Mouse (Mus musculus): Measurements from ENCODE around the gene Zfp609. TPM values are rescaled to one million over a fixed set of nuclear protein-coding genes. Genes with fewer than 3 reads are reported as not detected.
A peak's percentile ranks its signal among the peaks of the same experiment; 100 is the strongest.

The Zfp609 gene
- 6.4 and 6.5 TPM in 2 replicates for polyA plus RNA-seq (2015; fragmentation: Nextera tagmentation; extraction: Ambion mirVana)

DNA sequence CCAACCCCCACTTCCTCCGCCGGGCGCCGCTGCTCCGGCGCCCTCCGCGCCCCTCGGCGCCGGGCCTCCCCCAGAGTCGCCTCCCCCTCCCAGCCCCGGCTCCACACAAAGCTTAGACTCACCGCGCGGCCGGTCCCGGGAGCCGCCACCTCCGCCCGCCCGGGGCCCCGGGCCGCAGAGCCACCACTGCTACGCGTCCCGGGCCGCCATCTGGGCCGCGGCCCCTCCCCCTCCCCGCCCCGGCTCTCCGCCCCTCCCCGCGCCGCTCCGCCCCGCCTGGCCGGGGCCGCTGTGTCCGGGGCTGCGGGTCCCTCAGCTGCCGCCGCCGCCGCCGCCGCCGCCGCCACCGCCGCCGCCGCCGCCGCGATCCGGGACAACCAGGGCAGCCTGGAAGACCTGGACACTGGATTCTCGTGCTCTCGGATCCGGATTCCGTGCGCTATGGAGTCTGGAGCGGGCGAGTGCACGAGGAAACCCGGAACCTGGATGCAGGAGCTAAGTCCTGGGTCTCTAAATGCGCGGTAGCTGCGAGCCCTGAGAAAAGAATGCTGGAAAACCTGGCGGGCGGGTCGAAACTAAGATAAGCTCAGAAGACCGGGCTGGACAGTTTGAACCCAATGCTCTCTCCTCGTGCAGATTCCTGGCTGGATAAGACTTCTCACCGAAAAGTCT is at the start of gene Zfp609:
Gene Zfp609 (minus strand): TSS at position 221 of the 672 bp plus-strand sequence.
- Histone ChIP-seq H3K4me3 (replicated peaks) (peak within 1 kb of the TSS; percentile 88), H3K9me3 (no peaks in the 10 kb centered on the region), H3K27me3 (replicated peaks) (no peaks in the 10 kb centered on the region), H3K9ac (peak within 1 kb of the TSS; percentile 93), H3K36me3 (no peaks in the 10 kb centered on the region), H3K4me2 (peak within 1 kb of the TSS; percentile 70), H3K4me1 (peaks cover 31% of the 10 kb centered on the region), H3K27ac (peak within 1 kb of the TSS; percentile 99)
- WGBS: under 1% methylated on average over 45 of the region's 76 CpGs
- ATAC-seq (ENCODE audit: insufficient read depth, low FRiP score, low read depth): peak; percentile 83

DNA sequence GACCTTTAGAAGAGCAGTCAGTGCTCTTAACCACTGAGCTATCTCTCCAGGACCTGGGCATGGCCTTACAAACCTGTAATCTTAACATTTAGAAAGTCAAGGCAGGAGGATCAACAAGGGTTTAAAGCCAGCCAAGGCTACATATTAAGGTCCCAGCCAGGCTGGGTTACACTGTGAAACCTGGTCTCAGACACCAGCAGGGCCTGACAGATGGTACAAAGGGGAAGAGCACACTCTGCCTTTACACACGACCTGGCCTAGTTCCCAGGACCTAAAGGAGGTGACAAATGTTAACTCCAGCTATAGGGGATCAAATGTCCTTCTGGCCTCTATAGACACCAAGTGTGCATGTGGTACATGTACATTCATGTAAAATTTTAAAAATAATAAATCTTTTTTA is 32.3 kb upstream of the Zfp609 start:
- no peak overlapping the region for H3K27ac ChIP-seq
- no peaks in the 10 kb centered on the region for H3K9me3 ChIP-seq
- no peaks in the 10 kb centered on the region for H3K27me3 ChIP-seq (replicated peaks)
- no peak overlapping the region for H3K9ac ChIP-seq
- H3K4me2 ChIP-seq: no peak overlapping the region
- H3K4me1 ChIP-seq: no peaks in the 10 kb centered on the region
- H3K36me3 ChIP-seq: peaks cover 19% of the 10 kb centered on the region
- 46% methylated on average over 1 of the region's 1 CpGs for WGBS
- H3K4me3 ChIP-seq (replicated peaks): no peak overlapping the region
- no peak for ATAC-seq (ENCODE audit: insufficient read depth, low FRiP score, low read depth)

DNA sequence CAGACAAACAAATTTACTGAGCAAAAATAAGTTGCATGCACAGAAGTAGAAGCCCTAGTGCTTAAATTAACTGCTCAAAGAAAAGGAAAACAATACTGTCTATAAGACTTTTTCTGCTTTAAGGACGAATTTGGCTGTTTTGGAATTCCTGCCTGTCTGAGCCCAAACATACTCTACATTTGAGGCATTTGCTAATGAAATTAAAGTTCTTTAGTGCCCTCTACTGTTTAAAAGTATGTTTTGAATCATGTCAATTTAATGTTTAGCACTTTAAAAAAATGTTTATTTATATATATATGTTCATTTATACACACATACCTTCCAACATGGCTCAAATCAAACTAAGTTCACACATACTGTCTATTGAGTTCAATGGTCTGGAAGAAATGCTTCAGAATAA is 22.8 kb upstream of the Zfp609 start:
- H3K27ac ChIP-seq: no peak overlapping the region
- 8% methylated on average over 1 of the region's 1 CpGs for WGBS
- no peak for ATAC-seq (ENCODE audit: insufficient read depth, low FRiP score, low read depth)
- H3K9me3 ChIP-seq: no peaks in the 10 kb centered on the region
- no peak overlapping the region for H3K4me2 ChIP-seq
- no peaks in the 10 kb centered on the region for H3K4me1 ChIP-seq
- H3K4me3 ChIP-seq (replicated peaks): no peak overlapping the region
- peaks cover 10% of the 10 kb centered on the region; the same call in 1 of the 2 replicates for H3K36me3 ChIP-seq
- no peak overlapping the region for H3K9ac ChIP-seq
- no peaks in the 10 kb centered on the region for H3K27me3 ChIP-seq (replicated peaks)

DNA sequence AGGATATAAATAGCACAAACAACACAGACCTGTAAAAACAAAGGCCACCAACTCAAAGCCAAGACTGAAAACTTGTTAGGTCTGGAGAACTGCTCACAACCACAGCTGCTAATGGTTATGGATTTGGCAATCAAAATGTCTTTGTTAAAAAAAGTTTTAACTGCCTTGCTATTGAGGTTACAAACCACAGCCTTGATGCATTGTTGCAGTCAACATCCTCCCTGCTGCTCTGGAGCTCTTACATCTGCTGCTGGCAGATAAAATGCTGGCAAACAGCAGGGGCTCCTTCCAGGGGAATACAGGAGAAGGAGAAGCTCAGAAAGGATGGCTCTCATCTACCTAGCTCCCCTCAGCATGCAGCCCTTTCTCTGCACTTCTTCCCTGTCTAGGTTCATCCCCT is 20.8 kb upstream of the Zfp609 start:
- H3K36me3 ChIP-seq: peaks cover 9% of the 10 kb centered on the region; the same call in 1 of the 2 replicates
- no peak overlapping the region for H3K4me2 ChIP-seq
- peaks cover 6% of the 10 kb centered on the region; the same call in 1 of the 2 replicates for H3K4me1 ChIP-seq
- no peak overlapping the region for H3K4me3 ChIP-seq (replicated peaks)
- no peak overlapping the region for H3K9ac ChIP-seq
- H3K27ac ChIP-seq: no peak overlapping the region
- no peak for ATAC-seq (ENCODE audit: insufficient read depth, low FRiP score, low read depth)
- no peaks in the 10 kb centered on the region for H3K9me3 ChIP-seq
- H3K27me3 ChIP-seq (replicated peaks): no peaks in the 10 kb centered on the region

DNA sequence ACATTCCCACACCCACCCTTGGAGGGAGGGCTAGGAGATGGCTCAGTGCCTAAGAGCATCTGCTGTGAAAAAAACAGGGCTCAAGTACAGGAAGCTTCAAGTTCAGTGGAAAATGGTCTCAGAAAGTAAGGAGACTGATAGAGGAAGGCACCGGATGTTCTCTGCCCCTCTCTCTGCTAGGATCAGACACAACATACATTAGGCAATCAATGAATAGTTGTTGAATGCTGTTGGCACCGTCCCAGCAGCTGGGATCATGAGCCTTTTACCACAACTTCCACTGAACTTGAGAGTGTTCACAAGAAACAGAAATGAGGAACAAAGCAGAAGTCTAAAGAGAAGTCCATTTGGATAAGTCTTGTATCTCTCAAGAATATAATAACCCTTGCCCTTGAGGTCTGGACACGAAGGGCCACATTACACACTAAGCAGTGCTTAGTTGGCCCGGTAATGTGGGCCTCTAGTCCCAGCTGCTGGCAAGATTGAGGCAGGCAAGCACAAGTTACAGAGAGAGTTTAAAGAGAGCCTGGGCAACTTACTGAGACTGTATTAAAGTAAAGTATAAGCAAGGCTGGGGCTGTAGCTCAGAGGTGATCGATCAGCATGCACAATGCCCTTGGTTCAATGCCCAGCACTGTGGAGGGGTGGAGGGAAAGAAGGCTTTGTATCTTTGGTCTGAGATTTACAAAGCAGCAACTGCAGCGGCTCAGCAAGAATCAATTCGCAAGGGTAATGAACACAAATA is 17.2 kb upstream of the Zfp609 start:
- H3K9me3 ChIP-seq: no peaks in the 10 kb centered on the region
- H3K4me1 ChIP-seq: peaks cover 6% of the 10 kb centered on the region; the same call in 1 of the 2 replicates
- 0 out of 2 replicates have a peak, but pooled peaks cover 3% of the 10 kb centered on the region for H3K36me3 ChIP-seq
- H3K27ac ChIP-seq: 0 out of 2 replicates have a peak overlapping the region, but pooled peaks have one; percentile 24
- no peak overlapping the region for H3K9ac ChIP-seq
- no peak overlapping the region for H3K4me3 ChIP-seq (replicated peaks)
- no peak overlapping the region for H3K4me2 ChIP-seq
- ATAC-seq (ENCODE audit: insufficient read depth, low FRiP score, low read depth): no peak
- 74% methylated on average over 7 of the region's 7 CpGs for WGBS
- no peaks in the 10 kb centered on the region for H3K27me3 ChIP-seq (replicated peaks)

DNA sequence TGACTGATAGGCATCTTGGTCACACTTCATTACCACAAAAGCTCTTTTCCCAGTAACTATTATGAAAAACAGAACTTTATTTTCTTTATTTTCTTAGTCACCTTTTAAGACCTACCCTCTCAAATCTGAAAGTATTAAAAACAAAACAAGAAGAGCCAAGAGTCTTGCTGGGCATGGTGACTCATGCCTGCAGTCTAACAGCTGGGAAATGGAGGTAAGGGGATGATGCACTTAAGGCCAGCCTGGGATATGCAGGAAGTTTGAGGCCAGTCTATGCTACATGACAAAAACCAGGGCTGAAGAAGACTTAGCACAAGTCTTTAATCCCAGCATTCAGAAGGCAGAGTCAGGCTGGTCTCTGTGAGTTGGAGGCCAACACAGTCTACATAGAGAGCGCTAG is 12.5 kb upstream of the Zfp609 start:
- H3K27ac ChIP-seq: no peak overlapping the region
- H3K9me3 ChIP-seq: no peaks in the 10 kb centered on the region
- H3K4me2 ChIP-seq: no peak overlapping the region
- H3K4me1 ChIP-seq: peaks cover 5% of the 10 kb centered on the region; the same call in 1 of the 2 replicates
- ATAC-seq (ENCODE audit: insufficient read depth, low FRiP score, low read depth): no peak
- H3K27me3 ChIP-seq (replicated peaks): no peaks in the 10 kb centered on the region
- H3K9ac ChIP-seq: no peak overlapping the region
- WGBS: 97% methylated on average over 1 of the region's 1 CpGs
- H3K4me3 ChIP-seq (replicated peaks): no peak overlapping the region
- peaks cover 7% of the 10 kb centered on the region for H3K36me3 ChIP-seq

DNA sequence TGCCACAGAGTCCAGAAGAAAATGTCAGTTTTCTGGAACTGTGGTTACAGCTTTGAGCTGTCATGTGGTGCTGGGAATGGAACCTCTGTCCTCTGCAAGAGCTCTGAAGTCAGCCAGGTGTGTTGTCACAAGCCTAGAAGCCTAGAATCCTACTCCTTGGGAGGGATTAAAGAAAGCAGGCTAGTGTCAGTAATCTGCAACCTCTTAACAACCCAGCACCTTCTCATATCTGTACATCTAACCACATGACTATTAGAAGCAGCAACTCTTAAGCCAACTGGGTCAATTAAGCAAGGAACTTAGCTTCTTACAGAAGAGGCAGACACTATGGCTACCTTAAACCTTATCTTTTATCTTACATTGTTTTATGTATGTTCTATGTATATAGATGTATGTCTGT is 9.6 kb upstream of the Zfp609 start:
- Histone ChIP-seq H3K27me3 (replicated peaks) (no peaks in the 10 kb centered on the region), H3K4me1 (no peaks in the 10 kb centered on the region), H3K4me3 (replicated peaks) (no peak overlapping the region), H3K9ac (no peak overlapping the region), H3K36me3 (peaks cover 7% of the 10 kb centered on the region), H3K27ac (no peak overlapping the region), H3K4me2 (no peak overlapping the region), H3K9me3 (no peaks in the 10 kb centered on the region)
- ATAC-seq (ENCODE audit: insufficient read depth, low FRiP score, low read depth): no peak

DNA sequence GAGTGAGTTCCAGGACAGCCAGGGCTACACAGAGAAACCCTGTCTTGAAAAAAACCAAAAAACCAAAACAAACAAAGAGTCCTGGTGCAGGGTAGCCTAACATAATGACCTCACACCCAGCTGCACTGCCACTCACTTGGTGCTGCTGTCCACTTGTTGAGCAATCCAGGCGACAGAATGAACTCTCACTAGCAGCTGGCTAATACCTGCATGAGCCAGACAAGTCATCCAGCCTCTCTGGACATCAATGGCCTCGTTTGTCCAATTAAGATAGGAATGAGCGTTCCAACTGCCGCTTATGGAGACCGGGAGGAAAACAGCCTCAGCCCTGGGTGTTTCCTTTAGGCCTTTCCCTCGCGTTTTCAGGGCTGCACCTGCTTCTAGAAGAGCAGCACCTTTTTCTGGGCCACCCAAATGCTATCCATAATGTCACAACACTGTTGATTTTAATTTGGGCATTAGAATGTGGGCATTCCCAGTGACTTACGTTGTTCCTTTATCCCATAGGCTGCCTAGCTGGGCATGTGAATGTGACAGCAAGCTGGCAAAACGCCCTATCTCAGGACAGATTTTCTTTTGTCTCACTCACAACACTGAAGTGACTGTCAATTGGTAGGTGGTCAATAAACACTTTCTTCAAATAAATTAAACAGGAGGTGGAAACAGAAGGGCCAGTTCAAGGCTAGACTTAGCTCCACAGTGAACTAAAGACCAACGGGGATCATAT is 7.4 kb upstream of the Zfp609 start:
- Histone ChIP-seq H3K27me3 (replicated peaks) (no peaks in the 10 kb centered on the region), H3K4me1 (no peaks in the 10 kb centered on the region), H3K27ac (no peak overlapping the region), H3K4me3 (replicated peaks) (no peak overlapping the region), H3K9me3 (no peaks in the 10 kb centered on the region), H3K36me3 (peaks cover 7% of the 10 kb centered on the region), H3K9ac (no peak overlapping the region), H3K4me2 (no peak overlapping the region)
- WGBS: 80% methylated on average over 10 of the region's 10 CpGs
- ATAC-seq (ENCODE audit: insufficient read depth, low FRiP score, low read depth): no peak

DNA sequence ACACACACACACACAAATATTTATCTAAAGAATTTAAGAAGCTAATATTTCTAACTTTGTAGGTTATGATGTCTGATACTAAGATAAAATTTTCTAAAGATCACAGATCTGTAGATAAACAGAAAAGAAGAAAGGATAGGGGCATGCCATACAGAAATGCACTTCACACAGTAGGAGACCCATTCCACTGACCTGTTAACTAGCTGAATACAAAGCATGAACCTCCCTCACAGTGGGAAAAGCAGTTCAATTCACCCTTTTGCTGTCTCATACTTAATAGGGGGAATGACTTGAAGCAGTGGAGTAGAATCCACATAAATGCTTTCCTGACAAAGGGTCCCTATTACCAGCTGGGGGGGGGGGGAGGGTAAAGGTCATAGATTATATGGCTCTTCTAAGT is 6.3 kb upstream of the Zfp609 start:
- Histone ChIP-seq H3K9ac (no peak overlapping the region), H3K27me3 (replicated peaks) (no peaks in the 10 kb centered on the region), H3K4me2 (no peak overlapping the region), H3K9me3 (no peaks in the 10 kb centered on the region), H3K4me3 (replicated peaks) (no peak overlapping the region), H3K36me3 (peaks cover 7% of the 10 kb centered on the region), H3K4me1 (peaks cover under 1% of the 10 kb centered on the region; the same call in 1 of the 2 replicates), H3K27ac (no peak overlapping the region)
- no peak for ATAC-seq (ENCODE audit: insufficient read depth, low FRiP score, low read depth)

DNA sequence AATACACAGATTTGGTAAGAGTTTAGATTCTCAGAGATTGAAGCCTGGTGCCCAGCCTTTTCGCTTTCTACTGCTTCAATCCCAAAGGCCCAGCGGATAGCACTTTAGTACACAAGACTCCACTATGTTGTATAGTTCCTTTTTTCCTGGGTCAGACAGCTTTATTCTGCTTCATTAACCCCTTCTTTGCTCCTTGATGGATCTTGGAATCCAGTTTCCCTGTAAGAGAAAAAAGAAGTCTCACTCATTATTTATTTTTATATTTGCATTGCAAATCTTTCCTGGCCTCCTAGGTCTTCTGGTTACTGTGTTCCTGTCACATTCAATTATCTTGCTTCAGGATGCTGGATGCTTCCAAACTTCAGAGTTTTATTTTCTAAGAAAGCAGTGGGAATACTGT is 5.9 kb upstream of the Zfp609 start:
- H3K27ac ChIP-seq: no peak overlapping the region
- H3K27me3 ChIP-seq (replicated peaks): no peaks in the 10 kb centered on the region
- no peak overlapping the region for H3K4me2 ChIP-seq
- no peak overlapping the region for H3K4me3 ChIP-seq (replicated peaks)
- H3K9me3 ChIP-seq: no peaks in the 10 kb centered on the region
- H3K4me1 ChIP-seq: peaks cover 5% of the 10 kb centered on the region; the same call in 1 of the 2 replicates
- ATAC-seq (ENCODE audit: insufficient read depth, low FRiP score, low read depth): no peak
- H3K9ac ChIP-seq: no peak overlapping the region
- 75% methylated on average over 2 of the region's 2 CpGs for WGBS
- H3K36me3 ChIP-seq: peaks cover 4% of the 10 kb centered on the region

DNA sequence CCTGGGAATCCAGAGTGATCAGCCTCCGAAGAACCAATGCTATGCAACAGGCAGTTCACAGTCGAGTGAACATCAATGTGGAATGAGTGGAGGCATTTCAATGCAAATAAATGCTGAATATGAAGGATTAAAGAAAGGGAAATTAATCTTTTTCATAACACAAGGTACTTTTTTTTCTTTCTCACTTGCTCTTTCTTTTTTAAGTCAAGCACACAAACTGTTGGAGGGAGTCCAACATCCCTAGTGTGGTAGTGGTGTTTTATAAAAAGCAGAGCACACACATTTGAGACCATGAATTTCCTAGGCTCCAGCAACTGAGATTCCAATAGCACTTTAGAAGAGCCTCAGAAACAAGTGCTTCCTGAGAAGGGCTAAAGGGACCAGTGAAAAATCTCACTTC is 4.7 kb upstream of the Zfp609 start:
- H3K9ac ChIP-seq: no peak overlapping the region
- no peak overlapping the region for H3K4me3 ChIP-seq (replicated peaks)
- no peaks in the 10 kb centered on the region for H3K27me3 ChIP-seq (replicated peaks)
- H3K9me3 ChIP-seq: no peaks in the 10 kb centered on the region
- ATAC-seq (ENCODE audit: insufficient read depth, low FRiP score, low read depth): no peak
- no peak overlapping the region for H3K4me2 ChIP-seq
- peaks cover 8% of the 10 kb centered on the region; the same call in 1 of the 2 replicates for H3K4me1 ChIP-seq
- WGBS: 48% methylated on average over 2 of the region's 2 CpGs
- no peaks in the 10 kb centered on the region for H3K36me3 ChIP-seq
- H3K27ac ChIP-seq: peak overlapping the region; percentile 40; the same call in 1 of the 2 replicates

DNA sequence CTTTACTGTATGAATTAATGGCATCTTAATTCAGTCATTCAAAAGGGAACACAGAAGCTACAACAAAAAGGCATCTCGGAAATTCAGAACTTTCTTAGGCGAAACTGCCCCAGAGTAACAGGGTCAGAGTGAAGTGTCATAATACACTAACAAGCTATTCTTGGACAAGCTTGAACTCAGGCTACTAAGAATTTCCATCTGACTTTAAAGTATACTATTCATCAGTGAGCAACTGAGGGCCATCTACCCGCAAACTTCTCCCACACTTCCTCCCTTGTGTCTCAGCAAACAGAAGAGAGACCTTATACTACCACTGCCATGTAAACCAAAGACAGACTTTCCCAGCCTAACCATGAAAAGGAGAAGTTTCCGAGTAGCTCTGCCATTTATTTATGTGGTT is 3.8 kb upstream of the Zfp609 start:
- WGBS: 65% methylated on average over 4 of the region's 4 CpGs
- Histone ChIP-seq H3K9me3 (no peaks in the 10 kb centered on the region), H3K27ac (peak overlapping the region; percentile 51; the same call in 1 of the 2 replicates)

More for the DNA sequence above, 3.8 kb upstream of the Zfp609 start:
- peaks cover 10% of the 10 kb centered on the region for H3K4me1 ChIP-seq
- no peak overlapping the region for H3K9ac ChIP-seq
- no peaks in the 10 kb centered on the region for H3K27me3 ChIP-seq (replicated peaks)
- H3K4me3 ChIP-seq (replicated peaks): no peak overlapping the region
- H3K36me3 ChIP-seq: no peaks in the 10 kb centered on the region
- no peak for ATAC-seq (ENCODE audit: insufficient read depth, low FRiP score, low read depth)
- no peak overlapping the region for H3K4me2 ChIP-seq
